Mouse (Mus musculus) ES-E14 (cell line): ENCODE data around the gene Ermap. TPM values are rescaled to one million over a fixed set of nuclear protein-coding genes. Genes with fewer than 3 reads are reported as not detected.
A peak's percentile ranks its signal among the peaks of the same experiment; 100 is the strongest.

Experiments used
- DNase-seq: peaks from one replicate; pipeline ENCODE4 v3.0.0-alpha.2; 2013; ENCODE audit warnings: low read depth, low spot score
- H3K27ac ChIP-seq: 2 replicates; pipeline ENCODE4 v1.5.1; 2012; ENCODE audit warnings: low read depth, mild to moderate bottlenecking, low read length, moderate library complexity, mixed read lengths; ENCODE audit not compliant: poor library complexity, insufficient read depth, severe bottlenecking
- H3K36me3 ChIP-seq: 2 replicates; pipeline ENCODE4 v1.6.1; 2012; ENCODE audit warnings: mild to moderate bottlenecking, low read length, moderate library complexity, mixed read lengths; ENCODE audit not compliant: control insufficient read depth, poor library complexity, insufficient read depth, severe bottlenecking
- H3K4me1 ChIP-seq, 2 experiments: fragments of 150-350 bp in 1 of 2; sonication (generic) in 1 of 2; 2 replicates each; pipeline ENCODE4 v1.6.1; 2012; ENCODE audit warnings: low read length in 2 of 2, mild to moderate bottlenecking in 1 of 2, mixed read lengths in 1 of 2; ENCODE audit not compliant: control insufficient read depth in 2 of 2, insufficient read depth in 2 of 2, poor library complexity in 1 of 2
- H3K4me3 ChIP-seq, 2 experiments: fragments of 150-350 bp in 1 of 2; sonication (generic) in 1 of 2; 2 replicates each; pipeline ENCODE4 v1.5.1; 2012; ENCODE audit warnings: low read length in 2 of 2, low read depth in 1 of 2, mild to moderate bottlenecking in 1 of 2, mixed read lengths in 1 of 2; ENCODE audit not compliant: insufficient read depth in 1 of 2, poor library complexity in 1 of 2, severe bottlenecking in 1 of 2
- H3K9ac ChIP-seq: 2 replicates; pipeline ENCODE4 v1.6.1; 2012; ENCODE audit warnings: low read depth, mild to moderate bottlenecking, low read length, mixed read lengths; ENCODE audit not compliant: poor library complexity, insufficient read depth, severe bottlenecking
- H3K9me3 ChIP-seq: fragments of 150-350 bp; sonication (generic); 2 replicates; pipeline ENCODE4 v1.6.1; 2012; ENCODE audit warnings: low read depth, mild to moderate bottlenecking, low read length; ENCODE audit not compliant: control insufficient read depth, insufficient read depth
- CHD2 ChIP-seq: IDR thresholded peaks from 2 replicates; pipeline ENCODE4 v1.6.1; 2014; ENCODE audit warnings: mild to moderate bottlenecking, low read depth, low read length, inconsistent platforms
- HCFC1 ChIP-seq: IDR thresholded peaks from 2 replicates; pipeline ENCODE4 v1.6.1; 2012; ENCODE audit warnings: low read length, inconsistent platforms, borderline replicate concordance; ENCODE audit not compliant: insufficient read depth
- MAFK ChIP-seq: IDR thresholded peaks from 2 replicates; pipeline ENCODE4 v1.6.1; 2014; ENCODE audit warnings: mild to moderate bottlenecking, low read depth, low read length, inconsistent platforms; ENCODE audit not compliant: insufficient read depth
- ZC3H11A ChIP-seq: IDR thresholded peaks from 2 replicates; pipeline ENCODE4 v1.6.1; 2012; ENCODE audit warnings: low read depth, mild to moderate bottlenecking, inconsistent platforms, low read length, borderline replicate concordance
- ZNF384 ChIP-seq: IDR thresholded peaks from 2 replicates; pipeline ENCODE4 v1.6.1; 2012; ENCODE audit warnings: low read depth, low read length, inconsistent platforms
- in situ Hi-C, 2 experiments: fragments of 600-800 bp; cut with MboI; formaldehyde crosslinking; loops; one replicate each; pipeline ENCODE4 v1.15.1; 2025; ENCODE audit warnings: low sequenced_read_pairs in 2 of 2, inconsistent platforms in 1 of 2; ENCODE audit not compliant: unreplicated experiment in 2 of 2
- total RNA-seq: library from RNA; depleted of rRNA; stranded (reverse); fragments of 300-350 nt; gene quantifications from 2 replicates; pipeline ENCODE4 v1.2.3, GENCODE M21; 2012

The Ermap gene
- total RNA-seq, 1 experiment = 0.18 TPM

- H3K4me1 ChIP-seq = peaks cover 8 to 16% of the 10 kb centered on the region in 2 experiments; a peak in 3 of 4 replicates
- TF ChIP-seq MAFK (peak; percentile 18; the same call in 1 of the 2 replicates), ZC3H11A (no peak)
- peak; percentile 33 for DNase-seq
- H3K9me3 ChIP-seq = no peaks in the 10 kb centered on the region
- H3K4me3 ChIP-seq = no peak overlapping the region
- H3K36me3 ChIP-seq = peaks cover 14% of the 10 kb centered on the region
- in situ Hi-C loops = no loop called here
- H3K9ac ChIP-seq = peak overlapping the region; percentile 20; the same call in 1 of the 2 replicates
- H3K27ac ChIP-seq = peak overlapping the region; percentile 74
Measured at GRCm38 (mm10) chr4:119141191-119141590, 48.6 kb downstream of the Ermap start.

DNA sequence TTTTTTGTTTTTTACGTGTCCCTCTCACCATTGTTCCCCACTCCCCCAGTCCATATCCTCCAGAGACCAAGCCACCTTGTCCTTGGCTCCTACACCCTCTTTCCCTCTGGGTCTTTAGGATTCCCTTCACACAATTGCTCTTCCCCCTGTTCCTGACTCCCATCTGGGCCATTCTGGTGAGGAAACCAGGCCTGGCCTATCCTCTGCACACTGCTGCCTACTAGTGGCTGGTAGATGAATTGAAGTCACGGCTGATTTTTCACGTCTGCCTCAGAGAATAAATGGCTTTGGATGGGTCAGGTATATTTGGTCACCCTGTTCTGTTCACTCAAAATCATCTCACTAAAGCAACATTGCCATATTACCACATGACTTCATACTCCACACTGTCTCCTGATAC lies 49.7 kb downstream of the Ermap start:
- peak; percentile 74 for DNase-seq
- Histone ChIP-seq H3K4me3 (no peak overlapping the region), H3K4me1 (peaks cover 8 to 25% of the 10 kb centered on the region in 2 experiments; a peak in 3 of 4 replicates), H3K27ac (no peak overlapping the region), H3K9me3 (no peaks in the 10 kb centered on the region), H3K36me3 (peaks cover 25% of the 10 kb centered on the region), H3K9ac (no peak overlapping the region)
- in situ Hi-C loops = no loop called here
- peak; percentile 67; the same call in 1 of the 2 replicates for TF ChIP-seq ZC3H11A
- TF ChIP-seq CHD2 = no peak

DNA sequence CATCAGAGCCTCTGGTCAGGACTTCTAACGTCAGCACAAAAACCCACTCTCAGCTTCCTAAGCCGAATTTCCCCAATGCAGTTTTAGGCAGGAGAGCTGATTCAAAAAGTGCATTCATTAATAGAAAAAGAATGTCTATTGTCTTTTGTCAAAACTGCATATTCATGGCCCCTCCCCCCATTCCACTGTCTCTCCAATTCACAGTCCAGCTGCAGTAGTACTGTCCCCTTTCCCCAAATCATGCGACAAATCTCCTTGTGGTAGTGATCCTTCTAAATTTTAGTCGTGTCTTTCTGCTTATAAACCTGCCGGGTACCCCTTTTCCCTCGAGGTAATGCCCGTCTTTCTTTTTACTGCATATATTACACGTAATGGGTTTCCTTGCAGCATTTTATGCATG lies 51.0 kb downstream of the Ermap start:
- no peak overlapping the region for H3K27ac ChIP-seq
- TF ChIP-seq MAFK = peak; percentile 66
- TF ChIP-seq HCFC1 = no peak
- H3K4me3 ChIP-seq = no peak overlapping the region
- in situ Hi-C loops = no loop called here
- peaks cover 37% of the 10 kb centered on the region for H3K36me3 ChIP-seq
- no peaks in the 10 kb centered on the region for H3K9me3 ChIP-seq
- H3K4me1 ChIP-seq = peaks cover 8 to 28% of the 10 kb centered on the region in 2 experiments; a peak in 3 of 4 replicates
- no peak overlapping the region for H3K9ac ChIP-seq
- DNase-seq = no peak

DNA sequence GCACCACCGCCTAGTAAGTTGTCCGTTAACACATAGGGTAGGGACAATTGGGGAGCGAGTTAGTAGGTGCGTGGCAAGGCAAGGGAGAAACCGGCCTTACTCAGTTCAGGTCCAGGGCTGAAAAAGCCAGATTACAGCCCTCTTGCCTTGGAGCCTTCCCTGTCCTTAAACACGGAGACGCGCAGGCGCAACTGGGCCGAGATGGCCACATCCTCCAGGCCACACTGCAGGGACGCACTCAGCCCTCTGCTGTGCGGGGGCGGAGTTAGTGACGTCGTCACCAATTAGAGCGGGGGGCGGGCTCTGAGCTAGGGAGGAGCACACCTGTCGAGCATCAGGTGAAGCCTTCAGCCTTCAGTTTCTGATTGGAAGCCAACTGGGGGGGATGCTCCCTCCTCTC lies 51.6 kb downstream of the Ermap start:
- Histone ChIP-seq H3K4me1 (peaks cover 8 to 28% of the 10 kb centered on the region in 2 experiments; a peak in 3 of 4 replicates), H3K9ac (peak overlapping the region; percentile 21; the same call in 1 of the 2 replicates), H3K4me3 (peak overlapping the region; percentile 20 to 24; a peak in 1 of 4 replicates), H3K27ac (peak overlapping the region; percentile 47), H3K36me3 (peaks cover 44% of the 10 kb centered on the region), H3K9me3 (no peaks in the 10 kb centered on the region)
- in situ Hi-C loops = no loop called here
- no peak for TF ChIP-seq MAFK
- no peak for TF ChIP-seq ZC3H11A
- no peak for TF ChIP-seq CHD2
- TF ChIP-seq HCFC1 = no peak
- TF ChIP-seq ZNF384 = no peak
- DNase-seq = peak; percentile 77

- Histone ChIP-seq H3K9ac (peak overlapping the region; percentile 10; the same call in 1 of the 2 replicates), H3K4me1 (peaks cover 8 to 28% of the 10 kb centered on the region in 2 experiments; a peak in 3 of 4 replicates), H3K4me3 (no peak overlapping the region), H3K36me3 (peaks cover 52% of the 10 kb centered on the region), H3K27ac (peak overlapping the region; percentile 63; the same call in 1 of the 2 replicates), H3K9me3 (no peaks in the 10 kb centered on the region)
- DNase-seq = no peak
- in situ Hi-C loops = no loop called here
- TF ChIP-seq MAFK (peak; percentile 77), ZC3H11A (no peak)
Measured at GRCm38 (mm10) chr4:119137313-119137712, 52.5 kb downstream of the Ermap start.
